In the genomic region with DNA sequence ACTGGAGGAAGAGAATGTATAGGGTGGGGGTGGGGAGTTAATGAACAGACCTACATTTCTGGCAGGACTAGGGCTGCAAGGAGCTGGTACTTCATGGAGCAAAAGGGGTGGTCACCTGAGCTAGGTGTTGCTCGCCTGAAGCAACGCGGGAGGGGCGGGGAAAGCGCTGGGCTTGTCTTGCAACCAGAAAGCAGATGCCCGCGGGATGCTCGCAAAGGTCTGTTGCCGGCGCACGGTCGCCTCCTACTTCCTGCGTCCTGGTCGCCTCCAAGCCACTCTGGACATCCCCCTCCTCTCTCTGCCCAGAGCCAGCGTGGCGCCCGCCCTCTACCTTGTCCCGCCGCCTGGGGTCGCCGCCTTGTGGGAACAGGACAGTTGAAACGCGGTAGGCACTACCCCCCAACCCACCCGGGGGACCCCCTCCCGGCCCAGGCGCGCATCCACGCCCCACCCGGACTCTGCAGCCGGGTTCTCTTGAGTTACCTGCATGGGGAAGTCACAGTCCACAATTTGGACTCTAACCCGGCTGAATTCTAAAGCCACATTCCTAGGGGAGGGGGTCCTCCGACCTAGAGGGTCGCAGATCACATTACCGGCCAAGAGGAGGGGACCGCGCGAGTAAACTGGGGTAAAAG, we compare ENCODE assay signal across 7 mouse cellular contexts. TPM values are rescaled to one million over a fixed set of nuclear protein-coding genes. Genes with fewer than 3 reads are reported as not detected.
DNase-seq lines count a peak whose midpoint lies in the region; TF ChIP-seq lines count a peak whose summit lies in the region.

No protein-coding gene starts in this region.

- H3K4me1 ChIP-seq in CH12.LX (ENCODE audit: control insufficient read depth in 1 of 2, insufficient read depth in 2 of 2), result peaks cover 0 to 23% of the 10 kb centered on the region in 2 experiments; a peak in 3 of 4 replicates
- H3K4me1 ChIP-seq in heart, embryonic 10.5 days, result peaks cover 21% of the 10 kb centered on the region
- peaks cover 8% of the 10 kb centered on the region for H3K4me1 ChIP-seq in small intestine, adult 2 months (ENCODE audit: control insufficient read depth, insufficient read depth, insufficient read length, low read length)

- no peak overlapping the region for H3K27ac ChIP-seq in CH12.LX (ENCODE audit: insufficient read depth, low read depth)
- H3K27ac ChIP-seq in heart, embryonic 10.5 days, result peak overlapping the region; percentile 96
- peak overlapping the region; percentile 87 for H3K27ac ChIP-seq in small intestine, adult 2 months (ENCODE audit: insufficient read depth, low read depth, low read length)

- H3K27me3 ChIP-seq in CH12.LX (replicated peaks), result peaks cover 15% of the 10 kb centered on the region
- H3K27me3 ChIP-seq in heart, embryonic 10.5 days (ENCODE audit: insufficient read depth, poor library complexity, severe bottlenecking), result no peaks in the 10 kb centered on the region
- no peaks in the 10 kb centered on the region for H3K27me3 ChIP-seq in small intestine, adult 2 months (ENCODE audit: control insufficient read depth, insufficient read depth, low read length)

- H3K9ac ChIP-seq in CH12.LX (ENCODE audit: insufficient read depth, low read depth), result peak overlapping the region; percentile 39

- in situ Hi-C loops in CH12.LX (cut with MboI; ENCODE audit: low pct_ligation_motif_present, low pct_unique_long_range_greater_than_20kb, low sequenced_read_pairs), result loop anchor here (5.0 kb wide), 1 partner anchor 34 kb away; no protein-coding TSS in a partner anchor

- dilution Hi-C loops in CH12.LX (cut with MboI; ENCODE audit: extremely low pct_ligation_motif_present, extremely low pct_unique_long_range_greater_than_20kb, low sequenced_read_pairs), result no loop called here

- WGBS in heart, embryonic 10.5 days, result under 1% methylated on average over 35 of the region's 37 CpGs
- WGBS in small intestine, adult 2 months, result under 1% methylated on average over 37 of the region's 37 CpGs

- peaks cover 7 to 23% of the 10 kb centered on the region in 2 experiments for H3K36me3 ChIP-seq in CH12.LX (replicated peaks in 1 of 2; ENCODE audit: control insufficient read depth in 1 of 2, insufficient read depth in 1 of 2, low read length in 1 of 2)
- peaks cover 18% of the 10 kb centered on the region for H3K36me3 ChIP-seq in heart, embryonic 10.5 days
- peaks cover 11% of the 10 kb centered on the region for H3K36me3 ChIP-seq in small intestine, adult 2 months (ENCODE audit: control insufficient read depth, insufficient read depth, low read length)

- no peaks in the 10 kb centered on the region for H3K9me3 ChIP-seq in CH12.LX (replicated peaks; ENCODE audit: low read length)
- H3K9me3 ChIP-seq in heart, embryonic 10.5 days, result no peaks in the 10 kb centered on the region

- 0 out of 2 replicates have a peak, but pooled peaks have one; percentile 30 for TF ChIP-seq POLR2A in CH12.LX (IDR thresholded peaks at IDR 0.05; ENCODE audit: low read depth, low read length)
- 0 out of 2 replicates have a peak, but pooled peaks have one; percentile 13 for TF ChIP-seq POLR2A in small intestine, adult 2 months (IDR thresholded peaks at IDR 0.05; ENCODE audit: low read depth, low read length)

- H3K4me3 ChIP-seq in CH12.LX (replicated peaks in 1 of 3; ENCODE audit: low read depth in 2 of 3, low read length in 2 of 3, poor library complexity in 1 of 3), result peak overlapping the region; percentile 62 to 95 (median 83)
- peak overlapping the region; percentile 90 for H3K4me3 ChIP-seq in heart, embryonic 10.5 days
- peak overlapping the region; percentile 88 for H3K4me3 ChIP-seq in small intestine, adult 2 months (ENCODE audit: low read depth, low read length)

- peak; percentile 72 for DNase-seq in A20 (ENCODE audit: low read depth, low spot score)
- DNase-seq in CH12.LX (ENCODE audit: extremely low read depth), result peak; percentile 34
- DNase-seq in cerebellum, adult 8-10 months, result peak; percentile 39
- DNase-seq in heart, embryonic 10.5 days (ENCODE audit: low spot score), result peak; percentile 82
- peak; percentile 38 for DNase-seq in kidney, adult 9 months
- DNase-seq in lung, postnatal 10 days, result peak; percentile 38

- H3K79me2 ChIP-seq in CH12.LX (replicated peaks; ENCODE audit: control insufficient read depth, extremely low read depth, insufficient read depth, poor library complexity, severe bottlenecking), result peaks cover 28% of the 10 kb centered on the region

- no peak for TF ChIP-seq EP300 in CH12.LX (IDR thresholded peaks at IDR 0.05; ENCODE audit: low read length)

- peak in 1 of 2 experiments; percentile 37; a peak in 2 of 4 replicates for TF ChIP-seq CTCF in CH12.LX (conservative IDR thresholded peaks at IDR 0.05 in 1 of 2, IDR thresholded peaks at IDR 0.05 in 1 of 2; ENCODE audit: low read depth in 2 of 2, low read length in 2 of 2)
- no peak for TF ChIP-seq CTCF in small intestine, adult 2 months (IDR thresholded peaks at IDR 0.05; ENCODE audit: extremely low read depth, insufficient read length, insufficient replicate concordance, low read depth, low read length)

- TF ChIP-seq RAD21 in CH12.LX (IDR thresholded peaks at IDR 0.05; ENCODE audit: low read depth, low read length), result no peak

- peak overlapping the region; percentile 96 for H3K4me2 ChIP-seq in CH12.LX (ENCODE audit: insufficient read depth, low read depth, poor library complexity, severe bottlenecking)

TF ChIP-seq in CH12.LX, 34 proteins besides CTCF, POLR2A, EP300 and RAD21:
- no peak for TF ChIP-seq TBP (conservative IDR thresholded peaks at IDR 0.05; ENCODE audit: low read depth, low read length)
- peak; percentile 32; the same call in 1 of the 2 replicates for TF ChIP-seq ZMIZ1 (IDR thresholded peaks at IDR 0.05; ENCODE audit: low read depth, low read length)
- TF ChIP-seq MAZ (IDR thresholded peaks at IDR 0.05; ENCODE audit: low read depth, low read length), result 0 out of 2 replicates have a peak, but pooled peaks have one; percentile 45
- TF ChIP-seq CHD2 (IDR thresholded peaks at IDR 0.05; ENCODE audit: low read length), result peak; percentile 9; the same call in 1 of the 2 replicates
- peak; percentile 42 for TF ChIP-seq NRF1 (IDR thresholded peaks at IDR 0.05; ENCODE audit: low read depth, low read length)
- TF ChIP-seq NELFE (IDR thresholded peaks at IDR 0.05; ENCODE audit: low read depth, low read length), result 0 out of 2 replicates have a peak, but pooled peaks have one; percentile 23
- TF ChIP-seq SIN3A (IDR thresholded peaks at IDR 0.05; ENCODE audit: low read length), result peak; percentile 45
- peak; percentile 9; the same call in 1 of the 2 replicates for TF ChIP-seq MEF2A (IDR thresholded peaks at IDR 0.05; ENCODE audit: borderline replicate concordance, low read depth, low read length)
- no peak for TF ChIP-seq ETS1 (conservative IDR thresholded peaks at IDR 0.05; ENCODE audit: low read depth, low read length)
- no peak for TF ChIP-seq USF1 (IDR thresholded peaks at IDR 0.05; ENCODE audit: low read depth, low read length)
- TF ChIP-seq ELF1 (IDR thresholded peaks at IDR 0.05; ENCODE audit: low read depth, low read length), result peak; percentile 61
- TF ChIP-seq KAT2A (IDR thresholded peaks at IDR 0.05; ENCODE audit: insufficient replicate concordance, low read length), result no peak
- TF ChIP-seq HCFC1 (IDR thresholded peaks at IDR 0.05; ENCODE audit: low read depth, low read length), result peak; percentile 15; the same call in 1 of the 2 replicates
- peak; percentile 77; the same call in 1 of the 2 replicates for TF ChIP-seq UBTF (IDR thresholded peaks at IDR 0.05; ENCODE audit: low read depth, low read length)
- no peak for TF ChIP-seq MAFK (IDR thresholded peaks at IDR 0.05; ENCODE audit: insufficient replicate concordance, low read length)

RNA-seq across cellular contexts. Expression of a gene that starts 0.9 kb away (rescaled TPM):
- total RNA-seq in CH12.LX (2012; rRNA removed), result 22.2 and 23.1 TPM in 2 replicates
- total RNA-seq in CH12.LX (2014; rRNA removed), result 8.8 and 11.5 TPM in 2 replicates
- polyA plus RNA-seq in CH12.LX (2012; ENCODE audit: insufficient read length, low read depth), result 31.9 and 44.4 TPM in 2 replicates
- 20.9 and 22.4 TPM in 2 replicates for polyA plus RNA-seq in heart, embryonic 10.5 days (2016; fragmentation: Nextera tagmentation; extraction: Ambion mirVana)
- 6.4 and 19.5 TPM in 2 replicates for polyA plus RNA-seq in small intestine, adult 2 months (2012; rRNA removed)
